Mouse (Mus musculus) lung, adult 2 months (tissue): ENCODE measurements at regions not wholly inside any gene's neighbourhood (a gene's known extent, or its start where the extent isn't known, plus 50 kb on each side); places are given as distances from the start of the nearest gene placed in this dataset.

Experiments
- CTCF ChIP-seq: fragments of 200-500 bp; IDR thresholded peaks from 2 replicates; pipeline ENCODE4 v1.5.1; 2011; ENCODE audit warnings: mild to moderate bottlenecking, low read length, control low read depth; ENCODE audit not compliant: insufficient read depth
- POLR2A ChIP-seq: fragments of 200-500 bp; IDR thresholded peaks from 2 replicates; pipeline ENCODE4 v1.6.1; 2011; ENCODE audit warnings: low read depth, mild to moderate bottlenecking, control low read depth, low read length, borderline replicate concordance; ENCODE audit errors: extremely low read depth

DNA sequence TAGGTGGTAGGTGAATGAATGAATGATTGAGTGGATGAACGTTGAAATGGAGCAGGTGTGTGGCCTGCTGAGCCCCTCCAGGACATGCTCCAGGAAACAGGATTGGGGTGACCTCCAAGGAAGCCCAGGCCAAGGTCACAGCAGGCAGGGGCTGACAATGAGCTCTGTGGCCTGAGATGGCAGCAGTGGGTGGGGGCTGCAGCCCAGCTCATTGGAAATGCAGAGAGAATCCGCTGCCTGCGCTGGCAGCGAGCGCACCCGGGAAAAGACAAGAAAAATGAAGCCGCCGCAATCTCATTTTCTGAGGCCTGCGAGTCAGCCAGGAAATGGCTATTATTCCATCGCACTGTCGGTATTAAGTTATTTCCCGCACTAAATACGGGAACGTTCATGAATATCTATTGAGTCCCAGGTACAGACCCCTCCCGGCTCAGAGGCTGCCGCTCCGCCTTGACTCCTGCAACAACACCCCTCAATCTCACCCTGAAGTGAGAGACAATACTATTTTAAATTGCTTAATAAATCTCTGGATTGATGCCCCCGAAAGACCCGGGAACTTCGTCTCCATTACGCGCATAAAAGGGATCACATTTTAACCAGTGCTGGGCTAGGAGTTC is 153.7 kb downstream of the Cryba4 start:
- TF ChIP-seq CTCF (no peak), POLR2A (no peak)
